Mouse (Mus musculus) midbrain, embryonic 11.5 days (tissue): ENCODE results near the gene Speer4b. TPM values are rescaled to one million over a fixed set of nuclear protein-coding genes. Genes with fewer than 3 reads are reported as not detected.

Experiments
- ATAC-seq: fragments of 200-750 bp; cut with Nextera tagmentation; 2 replicates; pipeline ENCODE4 v1.8.0; 2017; ENCODE audit warnings: moderate TSS enrichment, moderate library complexity; ENCODE audit not compliant: low FRiP score
- DNase-seq: peaks from one replicate; pipeline ENCODE4 v3.0.0; 2015; ENCODE audit warnings: low spot score; ENCODE audit errors: missing footprints
- H3K27ac ChIP-seq: fragments of 300-500 bp; sonication (generic); 2 replicates; pipeline ENCODE4 v1.5.1; 2014; ENCODE audit warnings: low read depth, low read length
- H3K27me3 ChIP-seq: fragments of 300-500 bp; sonication (generic); 2 replicates; pipeline ENCODE4 v1.6.1; 2014; ENCODE audit warnings: mild to moderate bottlenecking, low read length, moderate library complexity, mixed read lengths; ENCODE audit not compliant: control insufficient read depth, insufficient read depth
- H3K36me3 ChIP-seq: fragments of 300-500 bp; sonication (generic); 2 replicates; pipeline ENCODE4 v1.6.1; 2014; ENCODE audit warnings: mild to moderate bottlenecking, low read length, moderate library complexity, mixed read lengths; ENCODE audit not compliant: control insufficient read depth, insufficient read depth
- H3K4me1 ChIP-seq: fragments of 300-500 bp; sonication (generic); 2 replicates; pipeline ENCODE4 v1.6.1; 2014; ENCODE audit warnings: low read length; ENCODE audit not compliant: control insufficient read depth, insufficient read depth
- H3K4me2 ChIP-seq: fragments of 300-500 bp; sonication (generic); 2 replicates; pipeline ENCODE4 v1.6.1; 2014; ENCODE audit warnings: mild to moderate bottlenecking, moderate library complexity
- H3K4me3 ChIP-seq: fragments of 300-500 bp; sonication (generic); 2 replicates; pipeline ENCODE4 v1.5.1; 2014; ENCODE audit warnings: low read depth, low read length
- H3K9ac ChIP-seq: fragments of 300-500 bp; sonication (generic); 2 replicates; pipeline ENCODE4 v1.6.1; 2014; ENCODE audit warnings: low read length
- H3K9me3 ChIP-seq: fragments of 300-500 bp; sonication (generic); 2 replicates; pipeline ENCODE4 v1.6.1; 2016; ENCODE audit warnings: low read length; ENCODE audit not compliant: control insufficient read depth
- WGBS: fragments of 180-500 bp; shearing (Covaris S2); extraction: QIAGEN DNeasy Blood & Tissue Kit; methylation state at CpG from one replicate; pipeline ENCODE4 v1.1.7; 2014; 5-methylcytosine and 5-hydroxymethylcytosine counted together
- polyA plus RNA-seq: library from polyadenylated mRNA; unstranded; fragments of >200 nt; fragmentation: Nextera tagmentation; extraction: Ambion mirVana; gene quantifications from 2 replicates; pipeline ENCODE4 v1.2.1, GENCODE M21; 2014

Gene Speer4b
- polyA plus RNA-seq, 1 experiment from 2014 or later = not detected

GRCm38 (mm10) chr5:27456981-27457380 lies 44.3 kb downstream of the Speer4b start:
- no peaks in the 10 kb centered on the region for H3K27me3 ChIP-seq
- ATAC-seq (no peak), DNase-seq (no peak)
- H3K27ac ChIP-seq = no peak overlapping the region
- H3K4me3 ChIP-seq = no peak overlapping the region
- WGBS = 94% methylated on average over 1 of the region's 1 CpGs
- H3K9me3 ChIP-seq = no peaks in the 10 kb centered on the region
- H3K36me3 ChIP-seq = no peaks in the 10 kb centered on the region
- H3K4me1 ChIP-seq = no peaks in the 10 kb centered on the region
- H3K4me2 ChIP-seq = no peak overlapping the region
- H3K9ac ChIP-seq = no peak overlapping the region

GRCm38 (mm10) chr5:27454386-27454785 lies 46.9 kb downstream of the Speer4b start:
- Histone ChIP-seq H3K27me3 (no peaks in the 10 kb centered on the region), H3K4me2 (no peak overlapping the region), H3K36me3 (no peaks in the 10 kb centered on the region), H3K4me1 (no peaks in the 10 kb centered on the region), H3K4me3 (no peak overlapping the region), H3K9me3 (no peaks in the 10 kb centered on the region), H3K27ac (no peak overlapping the region), H3K9ac (no peak overlapping the region)
- no peak for ATAC-seq
- no peak for DNase-seq
- WGBS = 85% methylated on average over 3 of the region's 3 CpGs

DNA sequence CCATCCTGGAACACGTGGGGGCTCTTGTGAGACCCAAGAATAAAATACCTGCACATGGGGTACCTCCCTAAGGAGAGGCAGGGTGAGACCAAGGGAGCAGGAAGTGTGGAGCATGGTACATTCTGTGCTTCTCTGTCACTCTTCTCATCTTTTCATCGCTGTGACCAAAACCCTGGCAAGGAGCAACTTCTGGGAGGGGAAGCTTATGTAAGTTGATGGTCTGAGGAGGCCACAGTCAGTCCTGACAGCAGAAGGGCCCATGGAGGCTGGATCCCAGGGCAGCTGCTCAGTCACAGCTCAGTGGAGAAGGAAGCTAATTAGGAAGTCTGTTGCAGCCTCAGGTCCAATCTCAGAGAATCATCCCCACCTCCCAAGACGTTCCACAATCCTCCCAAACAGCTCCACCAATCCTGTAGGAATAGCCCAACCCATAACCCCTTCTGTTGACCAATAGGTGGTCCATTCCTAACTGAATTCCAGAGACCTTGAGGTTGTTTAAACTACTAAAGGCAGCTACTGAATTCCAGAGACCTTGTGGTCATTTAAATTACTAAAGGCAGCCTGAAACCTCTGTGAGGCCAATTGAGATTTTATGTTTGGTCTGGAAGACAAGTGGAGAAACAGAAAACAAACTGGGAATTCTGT lies 47.9 kb downstream of the Speer4b start:
- no peak overlapping the region for H3K9ac ChIP-seq
- H3K27ac ChIP-seq = no peak overlapping the region
- H3K4me1 ChIP-seq = no peaks in the 10 kb centered on the region
- H3K36me3 ChIP-seq = no peaks in the 10 kb centered on the region
- H3K27me3 ChIP-seq = no peaks in the 10 kb centered on the region
- H3K4me3 ChIP-seq = no peak overlapping the region
- no peaks in the 10 kb centered on the region for H3K9me3 ChIP-seq
- DNase-seq (no peak), ATAC-seq (no peak)
- H3K4me2 ChIP-seq = no peak overlapping the region
- WGBS = 39% methylated on average over 3 of the region's 3 CpGs
